Mouse (Mus musculus): ENCODE data around the gene Cwc22. TPM values are rescaled to one million over a fixed set of nuclear protein-coding genes. Genes with fewer than 3 reads are reported as not detected.
"Not testable (repeated sequence)": the region's sequence is repeated elsewhere in the genome, so short reads cannot be mapped to it uniquely, and the experiment has no call there.

Gene Cwc22
- total and polyA plus RNA-seq, 3 experiments = 2.1 to 15.5 (median 10.7) TPM

GRCm38 (mm10) chr2:77900111-77900510 lies 46.1 kb downstream of the Cwc22 start:
- no peaks in the 10 kb centered on the region for H3K27me3 ChIP-seq (ENCODE audit: control insufficient read depth, insufficient read depth, low read length)
- H3K27ac ChIP-seq = no peak overlapping the region
- H3K79me2 ChIP-seq (replicated peaks; ENCODE audit: control insufficient read depth, insufficient read depth, low read length) = no peaks in the 10 kb centered on the region
- H3K36me3 ChIP-seq (ENCODE audit: control insufficient read depth, insufficient read depth, low read length) = no peaks in the 10 kb centered on the region; the same call in 1 of the 2 replicates
- WGBS = 87% methylated on average over 2 of the region's 2 CpGs
- H3K9ac ChIP-seq (ENCODE audit: low read depth, low read length) = no peak overlapping the region
- no peak for DNase-seq
- no peak overlapping the region for H3K4me3 ChIP-seq
- no peak for TF ChIP-seq CTCF (IDR thresholded peaks at IDR 0.05)
- TF ChIP-seq EP300 (IDR thresholded peaks at IDR 0.05; ENCODE audit: insufficient read depth, low read depth, low read length) = no peak
- TF ChIP-seq POLR2A (IDR thresholded peaks at IDR 0.05; ENCODE audit: insufficient read depth, low read depth, low read length) = no peak
- H3K4me1 ChIP-seq (ENCODE audit: control insufficient read depth, insufficient read depth, low read length) = no peaks in the 10 kb centered on the region
- intact Hi-C loops (cut with DNase I) = no loop called here

- no peak for TF ChIP-seq EP300 (IDR thresholded peaks at IDR 0.05; ENCODE audit: insufficient read depth, low read depth, low read length)
- H3K4me1 ChIP-seq (ENCODE audit: control insufficient read depth, insufficient read depth, low read length) = no peaks in the 10 kb centered on the region
- H3K4me3 ChIP-seq = no peak overlapping the region
- DNase-seq = no peak
- no peak overlapping the region for H3K9ac ChIP-seq (ENCODE audit: low read depth, low read length)
- no peaks in the 10 kb centered on the region for H3K27me3 ChIP-seq (ENCODE audit: control insufficient read depth, insufficient read depth, low read length)
- H3K79me2 ChIP-seq (replicated peaks; ENCODE audit: control insufficient read depth, insufficient read depth, low read length) = no peaks in the 10 kb centered on the region
- H3K36me3 ChIP-seq (ENCODE audit: control insufficient read depth, insufficient read depth, low read length) = no peaks in the 10 kb centered on the region; the same call in 1 of the 2 replicates
- no peak overlapping the region for H3K27ac ChIP-seq
- intact Hi-C loops (cut with DNase I) = no loop called here
- WGBS = 95% methylated on average over 2 of the region's 2 CpGs
Measured at GRCm38 (mm10) chr2:77898436-77898835, 47.7 kb downstream of the Cwc22 start.

- no peak overlapping the region for H3K27ac ChIP-seq
- no peaks in the 10 kb centered on the region for H3K79me2 ChIP-seq (replicated peaks; ENCODE audit: control insufficient read depth, insufficient read depth, low read length)
- DNase-seq = no peak
- H3K4me3 ChIP-seq = no peak overlapping the region
- no peak for TF ChIP-seq EP300 (IDR thresholded peaks at IDR 0.05; ENCODE audit: insufficient read depth, low read depth, low read length)
- no peak for TF ChIP-seq CTCF (IDR thresholded peaks at IDR 0.05)
- TF ChIP-seq POLR2A (IDR thresholded peaks at IDR 0.05; ENCODE audit: insufficient read depth, low read depth, low read length) = no peak
- intact Hi-C loops (cut with DNase I) = no loop called here
- H3K9ac ChIP-seq (ENCODE audit: low read depth, low read length) = no peak overlapping the region
- H3K36me3 ChIP-seq (ENCODE audit: control insufficient read depth, insufficient read depth, low read length) = no peaks in the 10 kb centered on the region; the same call in 1 of the 2 replicates
- 90% methylated on average over 5 of the region's 5 CpGs for WGBS
- no peaks in the 10 kb centered on the region for H3K4me1 ChIP-seq (ENCODE audit: control insufficient read depth, insufficient read depth, low read length)
- no peaks in the 10 kb centered on the region for H3K27me3 ChIP-seq (ENCODE audit: control insufficient read depth, insufficient read depth, low read length)
Measured at GRCm38 (mm10) chr2:77897988-77898387, 48.2 kb downstream of the Cwc22 start.

GRCm38 (mm10) chr2:77897558-77897899 lies 48.6 kb downstream of the Cwc22 start:
- no peak for DNase-seq
- WGBS = 87% methylated on average over 3 of the region's 3 CpGs
- H3K36me3 ChIP-seq (ENCODE audit: control insufficient read depth, insufficient read depth, low read length) = no peaks in the 10 kb centered on the region; the same call in 1 of the 2 replicates
- no peaks in the 10 kb centered on the region for H3K4me1 ChIP-seq (ENCODE audit: control insufficient read depth, insufficient read depth, low read length)
- H3K27ac ChIP-seq = no peak overlapping the region
- H3K27me3 ChIP-seq (ENCODE audit: control insufficient read depth, insufficient read depth, low read length) = no peaks in the 10 kb centered on the region
- H3K4me3 ChIP-seq = no peak overlapping the region
- no peak overlapping the region for H3K9ac ChIP-seq (ENCODE audit: low read depth, low read length)
- H3K79me2 ChIP-seq (replicated peaks; ENCODE audit: control insufficient read depth, insufficient read depth, low read length) = no peaks in the 10 kb centered on the region
- TF ChIP-seq CTCF (IDR thresholded peaks at IDR 0.05) (no peak), EP300 (IDR thresholded peaks at IDR 0.05; ENCODE audit: insufficient read depth, low read depth, low read length) (no peak), POLR2A (IDR thresholded peaks at IDR 0.05; ENCODE audit: insufficient read depth, low read depth, low read length) (no peak)
- intact Hi-C loops (cut with DNase I) = no loop called here

- no peak for DNase-seq
- no peak overlapping the region for H3K27ac ChIP-seq
- H3K36me3 ChIP-seq (ENCODE audit: control insufficient read depth, insufficient read depth, low read length) = no peaks in the 10 kb centered on the region; the same call in 1 of the 2 replicates
- H3K9ac ChIP-seq (ENCODE audit: low read depth, low read length) = no peak overlapping the region
- no peaks in the 10 kb centered on the region for H3K79me2 ChIP-seq (replicated peaks; ENCODE audit: control insufficient read depth, insufficient read depth, low read length)
- TF ChIP-seq POLR2A (IDR thresholded peaks at IDR 0.05; ENCODE audit: insufficient read depth, low read depth, low read length) (no peak), EP300 (IDR thresholded peaks at IDR 0.05; ENCODE audit: insufficient read depth, low read depth, low read length) (no peak), CTCF (IDR thresholded peaks at IDR 0.05) (no peak)
- intact Hi-C loops (cut with DNase I) = no loop called here
- 90% methylated on average over 12 of the region's 12 CpGs for WGBS
- H3K27me3 ChIP-seq (ENCODE audit: control insufficient read depth, insufficient read depth, low read length) = no peaks in the 10 kb centered on the region
- H3K4me3 ChIP-seq = no peak overlapping the region
- H3K4me1 ChIP-seq (ENCODE audit: control insufficient read depth, insufficient read depth, low read length) = no peaks in the 10 kb centered on the region
Measured at GRCm38 (mm10) chr2:77896843-77897557, 49.2 kb downstream of the Cwc22 start.

- H3K4me3 ChIP-seq; DNase-seq; H3K27me3 ChIP-seq (ENCODE audit: control insufficient read depth, insufficient read depth, low read length); H3K79me2 ChIP-seq (replicated peaks; ENCODE audit: control insufficient read depth, insufficient read depth, low read length); H3K27ac ChIP-seq; H3K4me1 ChIP-seq (ENCODE audit: control insufficient read depth, insufficient read depth, low read length); H3K9ac ChIP-seq (ENCODE audit: low read depth, low read length); H3K36me3 ChIP-seq (ENCODE audit: control insufficient read depth, insufficient read depth, low read length); intact Hi-C loops (cut with DNase I): not testable (repeated sequence)
- WGBS = 92% methylated on average over 16 of the region's 16 CpGs
Measured at GRCm38 (mm10) chr2:77895906-77896570, 50.1 kb downstream of the Cwc22 start.

Data from heart, adult 2 months (tissue).